Mouse (Mus musculus): ENCODE data around the gene Wdr92.
A peak's percentile ranks its signal among the peaks of the same experiment; 100 is the strongest.
"Not testable (repeated sequence)": the region's sequence is repeated elsewhere in the genome, so short reads cannot be mapped to it uniquely, and the experiment has no call there.

The Wdr92 gene

DNA sequence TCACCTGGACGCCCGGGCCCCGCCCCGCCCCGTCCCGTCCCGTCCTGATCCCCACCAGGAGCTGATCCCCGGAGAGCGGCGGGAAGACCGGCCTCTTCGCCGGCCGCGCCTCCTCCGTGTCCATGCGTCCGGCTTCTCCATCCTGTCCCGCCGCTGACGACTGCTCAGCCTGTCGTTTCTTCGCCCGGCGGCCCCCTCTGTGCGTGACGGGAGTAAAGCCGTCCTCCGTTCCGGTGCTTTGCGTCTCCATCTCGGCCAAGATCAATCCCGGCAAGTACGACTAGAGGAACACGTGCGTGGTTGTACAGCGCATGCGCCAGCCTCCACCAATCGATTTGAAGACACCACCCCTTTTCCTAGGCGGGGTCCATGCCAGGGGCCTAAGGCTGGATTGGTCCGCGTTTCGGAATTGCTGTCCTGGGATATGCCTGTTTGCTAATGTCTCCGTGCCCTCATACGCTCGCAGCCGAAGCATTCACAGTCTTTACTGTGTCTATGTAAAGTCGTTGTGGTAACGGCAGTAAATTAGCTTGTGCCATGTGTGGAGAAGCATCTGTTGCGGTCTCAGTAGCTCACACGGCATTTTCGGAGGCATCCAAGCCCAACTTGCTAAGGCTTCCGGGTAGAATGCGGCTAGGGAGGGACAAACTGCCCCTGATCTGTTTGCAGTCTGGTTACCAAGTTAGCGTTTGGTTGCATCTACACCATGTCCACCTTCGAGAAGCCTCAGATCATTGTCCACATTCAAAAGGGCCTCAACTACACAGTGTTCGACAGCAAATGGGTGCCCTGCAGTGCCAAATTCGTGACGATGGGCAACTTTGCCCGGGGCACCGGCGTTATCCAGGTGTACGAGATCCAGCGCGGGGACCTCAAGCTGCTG lies 29.6 kb downstream of the Wdr92 start, which contains the start of gene Pno1:
Gene Pno1, minus strand, starts transcription at position 311 of the 883 bp plus-strand sequence.
- DNase-seq, result peak; percentile 97 to 98

- no peak for DNase-seq
Observed at GRCm38 (mm10) chr11:17212141-17212495, 30.2 kb downstream of the Wdr92 start.

DNA sequence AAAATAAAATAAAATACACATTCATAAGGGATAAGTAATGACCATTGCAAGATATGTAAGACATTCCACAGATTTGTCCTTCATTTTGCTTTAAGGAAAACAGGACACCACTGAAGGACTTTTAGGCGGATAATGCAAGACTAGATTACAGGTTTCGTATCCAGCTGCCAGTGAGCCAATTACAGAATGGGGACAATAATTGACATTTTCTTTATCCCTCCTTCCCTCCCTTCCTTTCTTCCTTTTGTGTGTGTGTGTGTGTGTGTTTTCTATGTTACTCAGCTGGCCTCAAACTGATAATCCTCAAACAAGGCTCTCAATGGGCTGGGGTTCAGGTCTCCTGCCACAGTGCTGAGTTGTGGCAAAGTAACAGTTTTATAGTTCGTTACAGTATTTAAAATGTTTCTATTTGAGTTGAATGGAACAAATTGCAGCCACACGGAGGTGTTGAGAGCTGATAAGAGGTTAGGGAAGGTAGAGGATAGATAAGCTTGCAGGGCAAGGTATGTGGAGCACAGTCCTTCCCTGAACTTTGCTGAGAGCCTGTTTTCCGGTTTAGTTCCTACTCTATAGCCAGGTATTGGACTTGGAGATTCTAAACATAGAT lies 31.1 kb downstream of the Wdr92 start:
- DNase-seq, result no peak

DNA sequence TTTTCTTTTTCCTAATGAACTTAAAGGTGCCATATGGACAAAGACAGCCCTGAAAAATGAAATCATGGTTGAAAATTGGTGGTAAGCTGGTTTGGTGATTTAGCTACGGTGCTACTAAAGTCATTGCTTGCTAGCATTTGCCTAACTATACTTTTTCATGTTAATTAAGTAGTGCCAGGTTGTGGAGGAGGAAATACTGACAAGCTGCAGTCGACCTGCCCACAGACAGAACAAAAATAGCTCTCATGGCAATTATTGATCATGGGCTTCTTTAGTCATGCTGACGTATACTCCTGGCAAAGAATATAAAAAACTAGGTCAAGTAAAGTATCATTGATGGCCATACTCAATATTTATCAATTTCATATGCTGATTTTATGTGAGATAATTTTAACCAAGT lies 33.6 kb downstream of the Wdr92 start:
- no peak for DNase-seq

GRCm38 (mm10) chr11:17221126-17221525 lies 39.2 kb downstream of the Wdr92 start:
- DNase-seq, result no peak

DNA sequence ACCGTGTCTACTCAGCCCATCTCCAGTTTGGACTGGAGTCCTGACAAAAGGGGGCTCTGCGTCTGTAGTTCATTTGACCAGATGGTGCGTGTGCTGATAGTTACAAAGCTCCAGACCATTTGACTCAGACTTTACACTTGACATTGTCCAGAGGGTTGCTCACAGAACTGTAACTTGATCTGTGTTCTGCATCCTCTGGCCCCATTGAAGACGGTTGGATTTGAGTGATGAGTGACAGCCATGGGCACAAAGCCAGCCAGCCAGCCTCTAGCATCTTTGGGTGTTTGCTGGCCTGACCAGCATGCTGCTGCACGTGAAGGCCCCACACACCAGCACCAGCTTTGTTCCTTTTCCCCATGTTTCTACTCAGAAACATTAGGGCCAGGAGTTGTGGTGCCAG lies 50.9 kb downstream of the Wdr92 start:
- DNase-seq, result no peak

GRCm38 (mm10) chr11:17236449-17237037 lies 54.6 kb downstream of the Wdr92 start:
- no peak for DNase-seq

DNA sequence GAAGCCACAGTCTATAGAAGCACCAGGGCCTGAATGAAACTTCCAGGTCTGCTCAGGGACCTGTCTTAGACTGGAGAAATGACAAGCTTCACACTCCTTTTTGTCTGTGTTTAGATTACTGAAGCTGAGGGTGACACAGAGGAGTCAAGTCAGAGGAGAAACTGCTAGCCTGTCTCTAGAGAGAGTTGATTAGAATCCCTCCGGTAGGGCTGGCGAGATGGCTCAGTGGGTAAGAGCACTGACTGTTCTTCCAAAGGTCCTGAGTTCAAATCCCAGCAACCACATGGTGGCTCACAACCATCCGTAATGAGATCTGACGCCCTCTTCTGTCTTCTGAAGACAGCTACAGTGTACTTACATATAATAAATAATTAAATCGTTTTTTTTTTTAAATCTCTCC lies 56.7 kb downstream of the Wdr92 start:
- DNase-seq, result not testable (repeated sequence)

- DNase-seq, result no peak
Observed at GRCm38 (mm10) chr11:17248715-17249114, 66.8 kb downstream of the Wdr92 start.

GRCm38 (mm10) chr11:17256813-17257365 lies 75.0 kb downstream of the Wdr92 start:
- peak; percentile 37 to 43 for DNase-seq

- peak; percentile 99 for DNase-seq
Observed at GRCm38 (mm10) chr11:17257443-17257842, 75.5 kb downstream of the Wdr92 start, which contains the start of gene C1d. C1d (plus strand) TSS chr11:17257579.

DNA sequence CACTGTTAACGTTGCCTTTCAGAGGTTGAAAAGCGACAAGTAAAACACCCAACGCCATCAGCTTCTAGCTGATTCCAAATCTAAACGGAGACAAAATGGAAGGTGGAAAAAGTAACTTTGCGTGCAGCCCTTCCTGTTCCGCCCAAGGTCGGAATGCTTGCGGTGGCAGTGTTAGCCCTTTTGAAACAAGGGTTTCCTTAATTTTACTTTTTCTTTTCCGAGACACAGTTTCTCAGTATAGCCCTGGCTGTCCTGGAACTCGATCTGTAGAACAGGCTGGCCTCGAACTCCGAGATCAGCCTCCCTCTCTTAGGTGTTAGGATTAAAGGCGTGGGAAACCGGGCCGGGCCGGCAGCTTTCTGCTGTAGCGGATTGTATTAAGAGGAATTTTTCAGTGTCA lies 76.0 kb downstream of the Wdr92 start:
- peak; percentile 47 to 52 for DNase-seq

- no peak for DNase-seq
Observed at GRCm38 (mm10) chr11:17267176-17267575, 85.3 kb downstream of the Wdr92 start.

- DNase-seq, result no peak
Observed at GRCm38 (mm10) chr11:17268801-17269200, 86.9 kb downstream of the Wdr92 start.

DNA sequence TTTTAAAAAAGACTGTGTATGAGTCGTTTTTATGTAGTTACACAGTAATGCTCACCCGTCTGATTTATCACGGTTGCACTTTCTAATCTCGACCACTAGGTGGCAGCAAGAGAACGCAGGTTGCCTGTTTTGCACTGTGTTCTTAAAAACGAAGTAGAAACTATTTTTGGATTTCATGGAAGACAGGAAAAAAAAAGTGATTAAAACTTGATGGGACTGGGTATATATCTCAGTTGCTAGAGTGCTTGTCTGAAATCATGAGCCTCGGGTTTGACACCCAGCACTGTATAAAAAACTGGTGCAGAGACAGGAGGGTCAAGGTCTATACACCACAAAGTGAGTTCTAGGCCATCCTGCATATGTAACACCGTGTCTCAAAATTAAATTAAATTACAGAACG lies 98.1 kb downstream of the Wdr92 start:
- DNase-seq, result peak; percentile 63 to 70

Measured in cerebellum, postnatal 14 days (tissue).